Mouse (Mus musculus): ENCODE results near the gene Treml1. TPM values are rescaled to one million over a fixed set of nuclear protein-coding genes. Genes with fewer than 3 reads are reported as not detected.
"Not testable (repeated sequence)": the region's sequence is repeated elsewhere in the genome, so short reads cannot be mapped to it uniquely, and the experiment has no call there.

Gene Treml1
- total RNA-seq (2021), result under 1 TPM in 1 of 2 experiments, not detected in 1; 0.31 TPM

DNA sequence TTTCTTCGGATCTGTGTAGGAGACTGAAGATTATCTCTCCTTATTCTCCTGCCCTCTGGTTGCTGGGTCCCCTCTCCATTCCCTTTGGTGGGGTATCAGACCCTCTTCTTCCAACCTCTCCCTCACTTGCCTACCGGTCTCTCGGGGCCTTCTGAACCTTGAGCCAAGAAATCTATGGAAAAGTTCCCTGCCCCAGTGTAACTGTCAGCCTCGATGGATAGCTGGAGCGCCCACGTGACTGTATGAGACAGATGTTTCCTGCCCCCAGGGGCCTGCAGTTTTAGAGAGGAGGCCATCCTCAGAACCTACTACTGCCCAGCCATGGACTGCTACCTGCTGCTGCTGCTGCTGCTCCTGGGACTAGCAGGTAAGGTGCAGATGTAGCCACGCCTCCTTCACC is at the start of gene Treml1:
TSS of gene Treml1 (plus strand) at position 301 of the 400 bp plus-strand sequence.
- intact Hi-C loops (cut with DNase I), result no loop called here
- DNase-seq, result no peak

- intact Hi-C loops (cut with DNase I), result no loop called here
- DNase-seq, result no peak
These were observed 47.6 kb upstream of the Treml1 start for GRCm38 (mm10) chr17:48312124-48312523.

GRCm38 (mm10) chr17:48315905-48316579 is 43.7 kb upstream of the Treml1 start, which contains the start of gene B430306N03Rik:
Gene B430306N03Rik, plus strand, starts transcription at chr17:48316141.
- intact Hi-C loops (cut with DNase I); DNase-seq: not testable (repeated sequence)

DNA sequence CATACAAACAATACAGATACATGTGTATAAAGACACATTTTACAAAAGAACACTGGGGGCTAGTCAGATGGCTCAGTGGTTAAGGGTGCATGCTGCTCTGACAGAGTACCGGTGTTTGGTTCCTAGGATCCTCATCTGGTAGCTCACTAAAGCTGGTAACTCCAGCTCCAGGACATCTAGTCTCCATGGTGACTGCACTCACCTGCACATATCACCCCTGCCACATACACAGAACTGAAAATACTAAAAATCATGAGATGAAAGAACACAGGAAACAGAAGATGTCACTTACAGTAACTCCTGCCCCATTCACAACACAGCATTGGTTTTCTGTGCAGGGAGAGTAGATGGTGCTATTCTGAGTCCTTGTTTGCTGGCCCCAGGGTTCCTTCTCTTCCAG is 41.0 kb upstream of the Treml1 start:
- intact Hi-C loops (cut with DNase I), result no loop called here

DNA sequence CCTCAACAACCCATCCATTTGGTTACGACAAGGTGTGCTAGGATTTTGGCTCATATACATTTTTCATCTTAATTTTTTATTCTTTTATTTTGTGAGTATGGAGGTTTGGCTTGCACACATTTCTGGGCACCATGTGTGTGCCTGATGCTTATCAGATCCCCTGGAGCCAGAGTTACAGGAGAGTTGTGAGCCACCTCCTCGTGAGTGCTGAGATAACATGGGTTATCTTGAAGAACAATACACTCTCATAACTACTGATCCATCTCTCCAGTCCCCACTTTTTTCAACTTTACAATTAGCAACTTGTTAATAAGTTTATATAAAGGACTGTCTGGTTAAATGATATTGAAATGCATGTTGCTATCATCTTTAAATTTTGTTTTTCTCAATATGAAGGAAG is 38.4 kb upstream of the Treml1 start:
- no peak for DNase-seq
- intact Hi-C loops (cut with DNase I), result no loop called here

More for the DNA sequence above, 41.0 kb upstream of the Treml1 start:
- no peak for DNase-seq

DNA sequence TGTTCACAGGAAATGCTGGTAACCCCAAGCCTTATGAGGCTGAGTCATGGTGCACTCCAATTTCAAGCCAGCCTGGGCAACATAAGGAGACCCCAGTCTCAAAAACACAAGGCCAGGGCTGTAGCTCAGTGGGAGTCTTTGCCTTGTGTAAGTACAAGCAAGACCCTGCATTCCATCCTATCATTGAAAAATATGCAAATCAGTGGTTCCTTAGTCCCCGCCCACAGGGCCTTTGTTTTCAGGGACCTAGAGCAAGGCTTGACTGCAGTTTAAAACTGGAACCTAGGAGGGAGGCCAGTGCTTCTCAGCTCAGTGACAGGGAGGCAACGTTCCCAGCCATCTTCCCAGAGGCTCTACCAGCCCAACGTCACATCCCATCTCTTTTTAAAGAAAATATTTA is 36.5 kb upstream of the Treml1 start:
- DNase-seq, result no peak
- intact Hi-C loops (cut with DNase I), result no loop called here

GRCm38 (mm10) chr17:48324258-48324657 is 35.5 kb upstream of the Treml1 start:
- DNase-seq, result peak in 1 of 2 experiments; percentile 18

DNA sequence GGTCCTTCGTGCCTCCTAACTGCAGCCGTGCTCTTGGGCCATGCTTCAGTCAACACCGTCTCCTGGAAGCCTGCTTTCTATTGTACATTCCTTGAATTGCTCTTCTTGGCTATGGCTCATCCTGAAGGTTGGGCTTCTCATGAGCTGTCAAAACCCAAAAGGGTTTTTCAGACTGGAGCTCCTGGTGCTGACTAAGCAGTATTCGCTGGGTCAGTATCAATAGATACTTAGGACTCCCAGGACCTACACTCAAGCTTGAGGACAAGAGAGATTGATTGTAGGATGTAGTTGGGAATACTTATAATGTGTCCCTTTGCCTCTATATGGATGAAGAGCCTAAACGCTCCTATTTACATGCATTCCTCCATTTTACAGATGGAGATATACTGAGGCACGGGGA is 34.6 kb upstream of the Treml1 start:
- DNase-seq, result no peak
- intact Hi-C loops (cut with DNase I), result no loop called here

More at GRCm38 (mm10) chr17:48324258-48324657, 35.5 kb upstream of the Treml1 start:
- intact Hi-C loops (cut with DNase I), result no loop called here

- no peak for DNase-seq
- intact Hi-C loops (cut with DNase I), result no loop called here
These were observed 34.1 kb upstream of the Treml1 start for GRCm38 (mm10) chr17:48325638-48326037.

GRCm38 (mm10) chr17:48326656-48327055 is 33.1 kb upstream of the Treml1 start:
- intact Hi-C loops (cut with DNase I), result no loop called here
- no peak for DNase-seq

- intact Hi-C loops (cut with DNase I), result no loop called here
These were observed 27.2 kb upstream of the Treml1 start for GRCm38 (mm10) chr17:48332524-48332923.

GRCm38 (mm10) chr17:48334186-48334585 is 25.5 kb upstream of the Treml1 start:
- intact Hi-C loops (cut with DNase I), result no loop called here
- no peak for DNase-seq

More at GRCm38 (mm10) chr17:48332524-48332923, 27.2 kb upstream of the Treml1 start:
- DNase-seq, result no peak

DNA sequence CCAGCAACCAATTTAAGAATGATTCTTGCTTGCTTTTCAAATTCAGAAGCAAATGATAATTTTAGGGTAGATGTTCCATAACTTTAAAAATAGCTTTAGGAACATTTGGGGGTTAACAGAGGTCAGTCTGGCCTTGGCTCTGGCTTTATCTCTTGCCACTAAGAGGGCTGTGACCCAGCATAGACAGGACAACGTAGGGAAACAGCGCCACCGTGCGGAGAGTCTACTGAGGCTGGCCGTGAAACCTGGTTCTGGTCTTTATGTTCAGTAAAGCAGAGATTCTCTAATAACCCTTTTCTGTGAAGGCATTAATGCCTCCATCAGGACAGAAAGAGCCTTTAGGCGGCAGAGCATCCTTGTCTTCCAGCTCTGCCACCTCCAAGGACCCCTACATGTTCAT is 22.9 kb upstream of the Treml1 start:
- intact Hi-C loops (cut with DNase I), result loop anchor here (1.0 to 5.0 kb wide), 3 partner anchors 63 to 465 kb away; no protein-coding TSS in a partner anchor
- peak; percentile 89 to 93 for DNase-seq

DNA sequence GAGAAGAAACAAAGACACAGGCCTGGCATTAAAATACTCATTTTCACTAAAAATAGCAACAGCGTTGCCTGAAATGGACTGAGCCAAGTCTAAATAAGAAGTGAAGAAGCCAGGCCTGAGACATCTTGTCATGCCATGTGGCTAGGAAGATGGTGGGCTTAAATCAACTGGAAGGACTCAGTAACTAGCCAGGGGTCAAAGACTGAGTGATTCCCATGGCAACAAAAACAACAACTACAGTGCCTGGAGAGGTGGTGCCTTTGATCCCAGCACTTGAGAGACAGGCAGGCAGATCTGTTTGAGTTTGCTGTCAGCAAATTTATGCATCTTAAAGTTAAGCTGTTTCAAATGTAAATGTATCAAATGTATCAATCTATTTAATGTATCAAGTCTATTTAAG is 19.4 kb upstream of the Treml1 start:
- intact Hi-C loops (cut with DNase I), result no loop called here
- no peak for DNase-seq

DNA sequence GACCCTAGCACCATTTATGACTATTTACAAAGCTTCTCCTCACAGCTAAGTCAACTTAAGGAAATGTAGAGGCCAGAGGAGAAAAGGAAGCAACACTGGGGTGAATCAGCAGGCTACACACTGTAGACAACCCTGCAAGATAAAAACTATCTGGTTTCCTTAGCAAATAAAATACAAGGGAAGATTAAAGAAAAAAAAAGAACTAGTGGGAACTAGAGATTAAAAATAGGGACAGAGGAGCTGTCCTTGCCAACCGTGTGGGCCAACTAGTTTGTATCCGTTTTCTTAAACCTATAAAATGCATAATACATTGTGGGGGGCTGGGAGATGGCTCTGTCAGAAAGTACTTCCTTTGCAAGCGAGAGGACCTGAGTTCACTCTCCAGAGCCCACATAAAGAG is 17.8 kb upstream of the Treml1 start:
- intact Hi-C loops (cut with DNase I), result no loop called here
- DNase-seq, result no peak

DNA sequence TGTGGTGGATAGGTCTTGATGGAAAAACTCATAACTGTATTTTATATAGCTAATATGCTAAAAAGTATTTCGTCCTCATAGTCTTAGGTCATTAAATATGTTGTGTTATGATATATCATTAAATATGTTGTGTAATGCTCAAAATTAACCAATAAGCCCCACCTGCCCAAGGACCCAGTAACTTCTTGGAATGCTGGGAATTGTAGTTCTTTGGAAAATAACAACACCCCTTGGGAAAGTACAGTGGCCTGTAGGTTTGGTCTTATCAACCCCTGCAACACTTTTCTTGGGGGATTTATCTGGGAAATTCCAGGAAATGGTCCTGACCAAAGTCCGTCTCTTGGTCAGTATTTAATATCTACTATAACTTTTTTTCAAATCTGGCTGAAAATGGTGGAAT is 16.7 kb upstream of the Treml1 start:
- DNase-seq, result no peak
- intact Hi-C loops (cut with DNase I), result no loop called here

DNA sequence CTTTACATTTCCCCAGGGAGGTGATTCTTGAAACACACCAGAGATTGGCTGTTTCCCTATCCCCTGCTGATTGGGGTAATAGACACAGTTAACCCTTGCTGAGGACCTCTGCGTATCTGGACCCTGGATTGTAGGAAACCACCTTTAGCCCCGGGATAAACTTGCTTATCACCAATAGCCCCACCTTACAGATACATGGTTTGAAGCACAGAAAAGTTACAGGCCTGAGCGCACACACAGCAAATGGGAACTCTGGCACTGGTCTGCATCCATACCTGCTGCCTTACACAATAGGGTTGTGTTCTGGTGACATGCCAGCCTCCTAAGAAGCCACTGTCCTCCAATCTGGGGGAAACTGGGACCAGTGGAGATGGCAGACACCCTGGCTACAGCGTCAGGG is 13.9 kb upstream of the Treml1 start:
- intact Hi-C loops (cut with DNase I), result no loop called here

DNA sequence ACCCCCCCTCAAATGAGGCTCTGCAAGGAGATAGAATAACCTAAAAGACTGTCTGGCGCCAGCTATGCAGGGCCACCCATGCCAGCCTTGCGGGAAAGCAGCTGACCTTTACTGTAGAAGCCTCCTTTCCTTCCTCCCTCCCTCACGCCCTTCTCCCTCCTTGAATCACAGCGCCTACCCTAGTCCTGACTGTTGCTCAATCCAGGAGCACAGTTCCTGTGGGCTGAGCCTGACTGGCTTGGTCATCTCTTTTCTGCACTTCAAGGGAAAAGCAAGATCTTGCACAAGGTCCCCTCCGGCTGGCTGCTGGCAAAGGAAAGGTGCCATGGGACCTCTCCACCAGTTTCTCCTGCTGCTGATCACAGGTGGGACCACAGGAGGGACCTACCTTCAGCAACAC is 13.5 kb upstream of the Treml1 start, which contains the start of gene Trem2:
TSS of gene Trem2 (plus strand) at position 171 of the 400 bp plus-strand sequence.
- peak in 1 of 2 experiments; percentile 14 for DNase-seq
- intact Hi-C loops (cut with DNase I), result no loop called here

More for the DNA sequence above, 13.9 kb upstream of the Treml1 start:
- no peak for DNase-seq

GRCm38 (mm10) chr17:48346834-48347233 is 12.9 kb upstream of the Treml1 start:
- no peak for DNase-seq
- intact Hi-C loops (cut with DNase I), result no loop called here

DNA sequence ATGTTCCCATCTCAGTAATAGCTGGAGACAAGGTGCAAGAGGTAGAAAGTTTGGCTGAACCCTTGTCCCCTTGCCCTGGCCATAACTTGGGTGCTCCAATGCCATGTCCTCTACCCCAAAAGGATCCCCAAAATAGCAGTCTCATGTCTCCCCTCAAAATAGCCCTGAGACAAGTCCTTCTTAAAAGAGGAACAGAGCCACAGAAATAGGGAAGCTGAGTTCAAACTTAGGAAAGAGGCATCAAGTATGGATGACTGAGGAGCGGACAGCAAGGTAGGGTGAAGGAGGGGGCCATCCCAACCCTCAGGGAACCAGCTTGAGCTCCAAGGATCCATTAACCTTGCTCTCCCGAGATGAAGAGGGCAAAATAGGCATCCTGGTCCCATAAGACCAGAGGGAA is 12.4 kb upstream of the Treml1 start:
- DNase-seq, result no peak
- intact Hi-C loops (cut with DNase I), result no loop called here

- no peak for DNase-seq
- intact Hi-C loops (cut with DNase I), result no loop called here
These were observed 9.0 kb upstream of the Treml1 start for GRCm38 (mm10) chr17:48350681-48351193.

DNA sequence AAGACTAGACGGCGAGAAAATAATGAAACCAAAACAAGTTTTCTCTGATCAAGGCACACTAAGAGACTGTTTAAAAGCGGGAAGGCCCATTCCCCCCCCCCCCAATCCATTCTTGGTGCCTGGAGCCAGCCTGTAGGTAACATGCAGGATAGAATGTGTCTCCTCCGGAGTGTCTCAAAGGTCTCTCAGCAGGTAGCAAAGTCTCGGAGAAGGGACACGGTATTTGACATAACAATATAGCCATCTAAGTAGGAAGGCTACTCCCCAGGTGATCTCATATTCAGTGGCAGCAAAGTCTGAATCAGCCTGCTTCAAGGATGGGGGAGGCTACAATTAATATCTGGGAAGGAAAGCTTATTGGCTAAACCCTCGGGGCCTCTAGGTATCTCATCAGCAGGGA is 6.7 kb upstream of the Treml1 start:
- intact Hi-C loops (cut with DNase I); DNase-seq: not testable (repeated sequence)

Data from heart, postnatal 10 days (tissue).